Mouse (Mus musculus): ENCODE measurements around the gene Bace2. TPM values are rescaled to one million over a fixed set of nuclear protein-coding genes. Genes with fewer than 3 reads are reported as not detected.

Gene Bace2
- polyA plus RNA-seq, 1 experiment from 2014 or later: 82.0 TPM

- H3K4me1 ChIP-seq (ENCODE audit: control insufficient read depth in 2 of 2, insufficient read depth in 2 of 2, low read length in 2 of 2): no peaks in the 10 kb centered on the region
Observed at GRCm38 (mm10) chr16:97370258-97370657, 13.7 kb downstream of the Bace2 start.

GRCm38 (mm10) chr16:97387955-97388354 is 31.4 kb downstream of the Bace2 start:
- 0 out of 2 replicates have a peak, but pooled peaks have one; percentile 39 for ATAC-seq (ENCODE audit: insufficient number of reproducible peaks, insufficient read depth, low FRiP score, low read depth)

More at GRCm38 (mm10) chr16:97370258-97370657, 13.7 kb downstream of the Bace2 start:
- H3K4me2 ChIP-seq (ENCODE audit: low read length): no peak overlapping the region
- no peaks in the 10 kb centered on the region for H3K36me3 ChIP-seq (ENCODE audit: control insufficient read depth, insufficient read depth, low read length)
- no peak overlapping the region for H3K27ac ChIP-seq (replicated peaks in 1 of 2; ENCODE audit: control insufficient read depth in 1 of 2, insufficient read depth in 1 of 2, low read depth in 2 of 2, low read length in 2 of 2)
- H3K9me3 ChIP-seq (ENCODE audit: control insufficient read depth, low read length): no peaks in the 10 kb centered on the region
- no peak for ATAC-seq (ENCODE audit: insufficient number of reproducible peaks, insufficient read depth, low FRiP score, low read depth)
- H3K4me3 ChIP-seq (ENCODE audit: control insufficient read depth in 1 of 2, insufficient read depth in 1 of 2, low read depth in 1 of 2, low read length in 2 of 2): no peak overlapping the region
- H3K9ac ChIP-seq (ENCODE audit: low read length): no peak overlapping the region
- no peaks in the 10 kb centered on the region for H3K27me3 ChIP-seq (ENCODE audit: control insufficient read depth, insufficient read depth, low read length)
- 72% methylated on average over 4 of the region's 4 CpGs for WGBS

GRCm38 (mm10) chr16:97391289-97391688 is 34.7 kb downstream of the Bace2 start:
- H3K27ac ChIP-seq (replicated peaks in 1 of 2; ENCODE audit: control insufficient read depth in 1 of 2, insufficient read depth in 1 of 2, low read depth in 2 of 2, low read length in 2 of 2): peak overlapping the region in 1 of 2 experiments; percentile 15; a peak in 2 of 4 replicates
- ATAC-seq (ENCODE audit: insufficient number of reproducible peaks, insufficient read depth, low FRiP score, low read depth): no peak
- no peaks in the 10 kb centered on the region for H3K9me3 ChIP-seq (ENCODE audit: control insufficient read depth, low read length)
- no peak overlapping the region for H3K9ac ChIP-seq (ENCODE audit: low read length)
- peak overlapping the region; percentile 28; the same call in 1 of the 2 replicates for H3K4me2 ChIP-seq (ENCODE audit: low read length)
- peaks cover 14 to 30% of the 10 kb centered on the region in 2 experiments for H3K4me1 ChIP-seq (ENCODE audit: control insufficient read depth in 2 of 2, insufficient read depth in 2 of 2, low read length in 2 of 2)
- H3K36me3 ChIP-seq (ENCODE audit: control insufficient read depth, insufficient read depth, low read length): no peaks in the 10 kb centered on the region
- no peaks in the 10 kb centered on the region for H3K27me3 ChIP-seq (ENCODE audit: control insufficient read depth, insufficient read depth, low read length)
- H3K4me3 ChIP-seq (ENCODE audit: control insufficient read depth in 1 of 2, insufficient read depth in 1 of 2, low read depth in 1 of 2, low read length in 2 of 2): no peak overlapping the region
- WGBS: 2% methylated on average over 2 of the region's 2 CpGs

More at GRCm38 (mm10) chr16:97387955-97388354, 31.4 kb downstream of the Bace2 start:
- Histone ChIP-seq H3K36me3 (ENCODE audit: control insufficient read depth, insufficient read depth, low read length) (no peaks in the 10 kb centered on the region), H3K4me1 (ENCODE audit: control insufficient read depth in 2 of 2, insufficient read depth in 2 of 2, low read length in 2 of 2) (peaks cover 14 to 30% of the 10 kb centered on the region in 2 experiments), H3K9ac (ENCODE audit: low read length) (no peak overlapping the region), H3K9me3 (ENCODE audit: control insufficient read depth, low read length) (no peaks in the 10 kb centered on the region), H3K27ac (replicated peaks in 1 of 2; ENCODE audit: control insufficient read depth in 1 of 2, insufficient read depth in 1 of 2, low read depth in 2 of 2, low read length in 2 of 2) (no peak overlapping the region; a peak in 1 of 4 replicates), H3K4me3 (ENCODE audit: control insufficient read depth in 1 of 2, insufficient read depth in 1 of 2, low read depth in 1 of 2, low read length in 2 of 2) (no peak overlapping the region), H3K4me2 (ENCODE audit: low read length) (no peak overlapping the region), H3K27me3 (ENCODE audit: control insufficient read depth, insufficient read depth, low read length) (no peaks in the 10 kb centered on the region)
- WGBS: 39% methylated on average over 2 of the region's 2 CpGs

GRCm38 (mm10) chr16:97391701-97392384 is 35.3 kb downstream of the Bace2 start:
- Histone ChIP-seq H3K4me3 (ENCODE audit: control insufficient read depth in 1 of 2, insufficient read depth in 1 of 2, low read depth in 1 of 2, low read length in 2 of 2) (no peak overlapping the region), H3K4me2 (ENCODE audit: low read length) (no peak overlapping the region), H3K27ac (replicated peaks in 1 of 2; ENCODE audit: control insufficient read depth in 1 of 2, insufficient read depth in 1 of 2, low read depth in 2 of 2, low read length in 2 of 2) (no peak overlapping the region), H3K27me3 (ENCODE audit: control insufficient read depth, insufficient read depth, low read length) (no peaks in the 10 kb centered on the region), H3K9ac (ENCODE audit: low read length) (no peak overlapping the region), H3K4me1 (ENCODE audit: control insufficient read depth in 2 of 2, insufficient read depth in 2 of 2, low read length in 2 of 2) (peaks cover 14 to 30% of the 10 kb centered on the region in 2 experiments), H3K36me3 (ENCODE audit: control insufficient read depth, insufficient read depth, low read length) (no peaks in the 10 kb centered on the region), H3K9me3 (ENCODE audit: control insufficient read depth, low read length) (no peaks in the 10 kb centered on the region)
- no peak for ATAC-seq (ENCODE audit: insufficient number of reproducible peaks, insufficient read depth, low FRiP score, low read depth)
- 31% methylated on average over 3 of the region's 3 CpGs for WGBS

- H3K4me1 ChIP-seq (ENCODE audit: control insufficient read depth in 2 of 2, insufficient read depth in 2 of 2, low read length in 2 of 2): peaks cover 2 to 18% of the 10 kb centered on the region in 2 experiments; a peak in 2 of 4 replicates
- WGBS: 78% methylated on average over 4 of the region's 4 CpGs
- H3K4me2 ChIP-seq (ENCODE audit: low read length): no peak overlapping the region
- H3K4me3 ChIP-seq (ENCODE audit: control insufficient read depth in 1 of 2, insufficient read depth in 1 of 2, low read depth in 1 of 2, low read length in 2 of 2): no peak overlapping the region
- H3K36me3 ChIP-seq (ENCODE audit: control insufficient read depth, insufficient read depth, low read length): no peaks in the 10 kb centered on the region
- H3K9ac ChIP-seq (ENCODE audit: low read length): no peak overlapping the region
- H3K9me3 ChIP-seq (ENCODE audit: control insufficient read depth, low read length): no peaks in the 10 kb centered on the region
- no peak overlapping the region for H3K27ac ChIP-seq (replicated peaks in 1 of 2; ENCODE audit: control insufficient read depth in 1 of 2, insufficient read depth in 1 of 2, low read depth in 2 of 2, low read length in 2 of 2)
- no peak for ATAC-seq (ENCODE audit: insufficient number of reproducible peaks, insufficient read depth, low FRiP score, low read depth)
- H3K27me3 ChIP-seq (ENCODE audit: control insufficient read depth, insufficient read depth, low read length): no peaks in the 10 kb centered on the region
Observed at GRCm38 (mm10) chr16:97396436-97396835, 39.9 kb downstream of the Bace2 start.

GRCm38 (mm10) chr16:97397945-97398531 is 41.5 kb downstream of the Bace2 start:
- Histone ChIP-seq H3K9me3 (ENCODE audit: control insufficient read depth, low read length) (no peaks in the 10 kb centered on the region), H3K4me2 (ENCODE audit: low read length) (no peak overlapping the region), H3K4me3 (ENCODE audit: control insufficient read depth in 1 of 2, insufficient read depth in 1 of 2, low read depth in 1 of 2, low read length in 2 of 2) (no peak overlapping the region), H3K27ac (replicated peaks in 1 of 2; ENCODE audit: control insufficient read depth in 1 of 2, insufficient read depth in 1 of 2, low read depth in 2 of 2, low read length in 2 of 2) (no peak overlapping the region), H3K27me3 (ENCODE audit: control insufficient read depth, insufficient read depth, low read length) (no peaks in the 10 kb centered on the region), H3K36me3 (ENCODE audit: control insufficient read depth, insufficient read depth, low read length) (no peaks in the 10 kb centered on the region), H3K4me1 (ENCODE audit: control insufficient read depth in 2 of 2, insufficient read depth in 2 of 2, low read length in 2 of 2) (peaks cover 0 to 7% of the 10 kb centered on the region in 2 experiments; a peak in 1 of 4 replicates), H3K9ac (ENCODE audit: low read length) (no peak overlapping the region)
- 58% methylated on average over 2 of the region's 2 CpGs for WGBS
- ATAC-seq (ENCODE audit: insufficient number of reproducible peaks, insufficient read depth, low FRiP score, low read depth): no peak

- Histone ChIP-seq H3K9me3 (ENCODE audit: control insufficient read depth, low read length) (no peaks in the 10 kb centered on the region), H3K4me3 (ENCODE audit: control insufficient read depth in 1 of 2, insufficient read depth in 1 of 2, low read depth in 1 of 2, low read length in 2 of 2) (no peak overlapping the region), H3K36me3 (ENCODE audit: control insufficient read depth, insufficient read depth, low read length) (no peaks in the 10 kb centered on the region), H3K27ac (replicated peaks in 1 of 2; ENCODE audit: control insufficient read depth in 1 of 2, insufficient read depth in 1 of 2, low read depth in 2 of 2, low read length in 2 of 2) (no peak overlapping the region), H3K27me3 (ENCODE audit: control insufficient read depth, insufficient read depth, low read length) (no peaks in the 10 kb centered on the region), H3K4me1 (ENCODE audit: control insufficient read depth in 2 of 2, insufficient read depth in 2 of 2, low read length in 2 of 2) (peaks cover 0 to 7% of the 10 kb centered on the region in 2 experiments; a peak in 1 of 4 replicates), H3K4me2 (ENCODE audit: low read length) (no peak overlapping the region), H3K9ac (ENCODE audit: low read length) (no peak overlapping the region)
- 91% methylated on average over 4 of the region's 4 CpGs for WGBS
- no peak for ATAC-seq (ENCODE audit: insufficient number of reproducible peaks, insufficient read depth, low FRiP score, low read depth)
Observed at GRCm38 (mm10) chr16:97399991-97400390, 43.4 kb downstream of the Bace2 start.
